Mouse (Mus musculus): ENCODE results near the gene Myrip.
A peak's percentile ranks its signal among the peaks of the same experiment; 100 is the strongest.

Gene Myrip

DNA sequence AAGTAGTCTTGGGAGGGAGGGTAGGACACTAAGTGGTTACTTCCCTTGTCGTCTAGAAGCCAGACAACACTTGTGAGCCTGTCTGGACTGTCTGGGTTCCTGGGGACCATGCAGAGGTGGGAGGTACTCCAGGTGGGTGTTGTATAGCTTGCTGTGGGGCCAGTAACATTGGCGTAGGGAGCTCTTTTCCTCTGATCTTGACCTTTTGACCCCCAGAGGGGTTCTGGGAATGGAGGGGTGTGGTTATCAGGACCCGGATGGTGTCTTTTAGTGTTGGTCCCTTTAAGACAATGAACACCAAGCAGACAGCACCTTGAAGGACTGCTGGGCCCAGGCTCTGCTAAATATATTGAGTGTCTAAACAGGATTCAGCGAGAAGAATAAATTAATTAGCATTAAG, 36.9 kb downstream of the Myrip start:
- DNase-seq (ENCODE audit: low spot score), result no peak

DNA sequence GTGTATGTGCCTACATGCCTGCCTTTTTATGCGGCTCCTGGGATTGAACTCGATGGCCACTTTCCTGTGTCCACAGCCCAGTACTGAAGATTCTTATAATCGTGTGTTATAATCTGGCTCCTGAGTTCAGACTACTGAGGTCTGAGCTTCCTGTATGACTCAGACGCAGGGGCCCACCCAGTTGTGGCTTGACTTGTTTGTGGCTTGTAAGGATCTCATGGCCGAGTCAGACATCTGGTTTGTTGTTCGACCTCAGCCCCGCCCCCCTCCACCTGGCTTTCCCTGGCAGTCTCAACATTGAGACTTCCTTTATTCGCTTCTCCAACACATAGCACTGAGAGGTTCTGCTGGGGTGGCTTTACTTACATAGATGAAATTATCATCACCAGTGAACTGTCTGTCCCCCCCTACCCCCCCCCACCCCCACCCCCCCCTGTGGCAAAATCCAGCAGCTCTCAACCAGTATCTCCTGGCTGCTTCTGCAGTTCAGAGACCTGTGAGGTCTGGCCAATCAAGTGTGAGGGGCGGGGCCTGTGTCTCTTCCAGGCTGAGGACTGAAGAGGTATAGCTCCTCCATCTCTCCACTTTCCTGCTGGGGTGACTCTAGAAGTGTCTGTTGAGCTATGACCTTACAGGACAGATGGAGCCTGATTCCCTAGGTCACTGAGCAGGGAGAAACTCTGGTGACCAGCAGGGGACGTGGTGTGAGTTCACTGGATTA, 38.8 kb downstream of the Myrip start:
- DNase-seq (ENCODE audit: low spot score), result no peak

DNA sequence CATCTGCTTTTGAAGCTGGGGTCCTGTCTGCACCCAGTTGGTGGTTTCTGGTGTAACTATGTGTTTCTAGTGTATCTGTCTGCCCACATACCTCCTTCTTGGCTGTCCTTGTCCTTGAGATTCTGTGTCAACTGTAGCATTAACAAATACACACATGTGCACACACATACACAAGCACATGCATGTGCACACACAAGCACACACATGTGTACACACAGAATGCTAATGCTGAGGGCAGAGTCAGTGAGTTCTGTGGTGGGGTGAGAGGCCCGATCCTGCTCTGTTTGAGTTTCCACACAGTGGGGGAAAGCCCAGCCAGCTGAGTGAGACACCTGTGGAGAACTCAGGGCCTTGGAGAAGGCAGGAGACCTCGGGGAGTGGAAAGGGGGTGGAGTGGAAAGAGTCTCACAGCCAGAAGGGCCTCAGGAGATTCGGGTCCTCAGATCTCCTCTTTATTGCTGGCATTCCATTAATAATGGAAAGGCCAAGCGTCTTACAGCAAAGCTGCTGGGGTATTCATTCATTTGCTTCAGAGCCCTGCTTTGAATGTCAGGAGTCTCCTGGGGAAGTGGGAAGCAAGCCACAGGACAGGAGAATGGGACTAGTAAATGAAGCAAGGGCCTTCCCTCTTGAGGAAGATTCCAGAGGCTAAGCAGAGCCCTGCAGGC, 41.9 kb downstream of the Myrip start:
- DNase-seq (ENCODE audit: low spot score), result no peak

DNA sequence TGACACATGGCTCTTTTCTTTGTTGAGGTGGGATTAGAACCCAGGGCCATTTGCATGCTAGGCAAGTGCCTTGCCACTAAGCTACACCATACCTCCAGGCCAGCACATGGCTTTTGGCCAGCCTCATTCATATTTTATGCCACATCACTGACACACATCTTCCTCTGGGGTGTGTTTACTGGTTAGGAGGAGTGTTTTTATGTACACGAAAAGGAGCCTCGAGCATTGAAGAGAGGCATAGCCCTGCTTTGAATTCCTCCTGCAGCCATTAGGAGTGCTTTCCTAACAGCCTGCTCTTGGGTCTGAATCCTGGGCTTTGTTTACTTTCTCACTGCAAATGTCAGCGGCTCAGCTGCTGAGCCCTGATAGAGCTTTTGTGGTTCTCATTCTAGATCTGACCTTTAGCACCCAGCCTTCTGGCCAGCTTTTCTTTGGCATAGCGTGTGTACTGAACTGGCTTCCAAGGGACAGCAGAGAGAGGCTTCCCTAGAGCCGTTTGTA, 44.4 kb downstream of the Myrip start:
- peak; percentile 18 for DNase-seq (ENCODE audit: low spot score)

DNA sequence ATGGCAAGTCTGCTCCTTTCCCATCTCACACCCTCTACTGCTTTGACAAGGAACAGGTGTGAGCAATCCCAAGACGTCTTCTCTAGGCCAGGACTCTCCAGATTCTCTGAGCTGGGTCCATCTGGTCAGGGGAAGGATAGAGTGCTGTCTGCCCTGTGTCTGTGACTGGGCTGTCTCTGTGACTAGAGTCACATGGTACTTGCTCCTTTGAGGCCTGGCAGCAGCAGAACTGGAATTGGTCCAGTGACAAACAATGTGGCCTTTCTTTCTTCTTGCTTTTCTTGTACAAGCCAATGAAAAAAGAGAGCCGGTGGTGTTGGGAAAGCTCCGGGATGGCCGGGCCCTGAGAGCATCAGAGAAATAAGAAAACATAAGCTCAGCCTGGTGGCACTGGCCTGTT, 47.8 kb downstream of the Myrip start:
- DNase-seq (ENCODE audit: low spot score), result peak; percentile 72

DNA sequence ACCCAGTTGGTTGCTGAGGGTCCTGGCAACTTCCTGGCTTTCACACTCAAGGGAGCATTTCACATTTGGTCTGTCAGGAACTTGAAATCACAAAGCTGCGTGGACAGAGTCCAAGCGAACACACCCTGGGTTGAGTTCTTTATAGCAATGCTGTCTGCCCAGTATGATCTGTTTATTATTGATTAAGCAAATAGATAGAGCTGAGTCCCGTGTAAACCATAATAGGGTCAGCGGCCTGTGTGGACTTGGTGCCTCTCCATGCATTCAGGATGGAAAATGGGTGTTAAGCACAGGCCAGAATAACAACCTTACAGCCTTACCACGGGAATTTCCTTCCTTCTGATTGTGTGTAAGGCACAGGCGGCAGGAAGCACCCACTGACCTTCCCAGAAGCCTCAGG, 49.0 kb downstream of the Myrip start:
- no peak for DNase-seq (ENCODE audit: low spot score)

DNA sequence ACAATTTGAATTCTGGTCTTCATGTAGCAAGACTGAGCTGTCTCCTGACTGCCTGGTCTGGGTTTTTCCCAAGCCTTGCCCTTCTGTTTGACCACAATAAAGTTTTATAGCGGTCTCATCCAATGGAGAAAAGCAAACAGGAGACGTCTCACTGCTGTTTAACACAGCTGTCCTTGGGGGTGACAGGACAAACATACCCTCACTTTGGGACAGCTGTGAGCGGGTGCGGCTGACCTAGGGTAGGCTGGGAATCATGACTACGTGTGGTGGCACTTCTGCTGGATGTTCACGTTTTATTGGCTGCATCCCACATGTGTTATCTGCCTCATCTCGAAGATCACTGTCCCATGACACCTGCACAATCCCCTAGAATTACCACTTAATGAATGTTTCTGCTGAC, 49.7 kb downstream of the Myrip start:
- DNase-seq (ENCODE audit: low spot score), result no peak

DNA sequence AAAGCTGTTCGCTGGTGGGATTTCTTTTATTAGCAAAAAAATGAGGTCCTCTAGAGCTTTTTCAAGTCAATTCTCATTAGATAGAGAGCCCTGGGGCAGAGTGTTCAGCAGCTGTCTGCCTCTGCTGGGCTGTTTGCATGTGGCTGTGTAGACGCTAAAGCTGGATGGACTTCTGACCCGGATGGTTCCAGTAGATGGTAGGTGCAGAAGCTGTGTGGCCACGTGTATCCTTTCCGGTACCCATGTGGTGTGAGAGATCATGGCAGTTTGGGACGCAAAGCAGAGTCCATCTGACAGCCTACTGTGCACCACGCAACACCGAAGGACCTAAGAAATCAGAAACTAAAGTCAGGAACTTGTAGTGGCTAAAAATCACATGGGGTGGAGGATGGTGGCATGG, 50.2 kb downstream of the Myrip start:
- no peak for DNase-seq (ENCODE audit: low spot score)

DNA sequence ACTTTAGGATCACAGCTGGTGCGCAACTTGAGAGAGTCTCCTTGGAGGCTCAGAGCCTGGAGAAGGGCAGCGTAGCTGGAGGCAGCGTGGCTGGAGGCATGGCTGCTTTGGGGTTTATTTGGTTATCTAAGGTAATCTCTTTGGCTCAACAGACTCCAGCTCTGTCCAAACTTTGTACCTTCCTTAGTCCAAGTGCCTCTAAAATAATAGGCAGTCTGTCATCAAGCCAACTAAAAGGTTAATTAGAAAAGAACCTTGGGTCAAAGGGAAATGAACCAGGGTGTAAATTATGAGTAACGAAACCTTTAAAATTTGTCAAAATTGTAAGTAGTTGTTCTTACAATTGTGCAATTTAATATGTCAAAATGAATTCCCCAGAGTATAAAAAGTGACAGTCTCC, 51.7 kb downstream of the Myrip start:
- no peak for DNase-seq (ENCODE audit: low spot score)

DNA sequence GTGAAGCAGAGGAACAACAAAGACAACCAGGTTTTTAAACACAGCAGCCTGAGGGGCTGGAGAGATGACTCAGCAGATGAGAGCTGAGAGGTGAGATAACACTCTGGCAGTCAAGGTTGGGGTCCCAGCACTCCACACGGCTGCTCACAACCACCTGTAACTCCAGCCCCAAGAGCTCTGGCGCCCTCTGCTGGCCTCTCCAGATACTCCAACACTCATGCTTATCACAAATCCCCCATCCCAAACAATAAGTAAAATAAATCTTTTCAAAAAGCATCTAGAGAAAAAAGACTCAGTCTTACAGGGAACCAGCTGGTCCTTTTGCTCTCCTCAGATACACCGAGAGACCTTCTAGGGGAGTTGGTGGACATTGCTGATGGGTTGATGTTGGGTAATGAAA, 52.7 kb downstream of the Myrip start:
- DNase-seq (ENCODE audit: low spot score), result no peak

DNA sequence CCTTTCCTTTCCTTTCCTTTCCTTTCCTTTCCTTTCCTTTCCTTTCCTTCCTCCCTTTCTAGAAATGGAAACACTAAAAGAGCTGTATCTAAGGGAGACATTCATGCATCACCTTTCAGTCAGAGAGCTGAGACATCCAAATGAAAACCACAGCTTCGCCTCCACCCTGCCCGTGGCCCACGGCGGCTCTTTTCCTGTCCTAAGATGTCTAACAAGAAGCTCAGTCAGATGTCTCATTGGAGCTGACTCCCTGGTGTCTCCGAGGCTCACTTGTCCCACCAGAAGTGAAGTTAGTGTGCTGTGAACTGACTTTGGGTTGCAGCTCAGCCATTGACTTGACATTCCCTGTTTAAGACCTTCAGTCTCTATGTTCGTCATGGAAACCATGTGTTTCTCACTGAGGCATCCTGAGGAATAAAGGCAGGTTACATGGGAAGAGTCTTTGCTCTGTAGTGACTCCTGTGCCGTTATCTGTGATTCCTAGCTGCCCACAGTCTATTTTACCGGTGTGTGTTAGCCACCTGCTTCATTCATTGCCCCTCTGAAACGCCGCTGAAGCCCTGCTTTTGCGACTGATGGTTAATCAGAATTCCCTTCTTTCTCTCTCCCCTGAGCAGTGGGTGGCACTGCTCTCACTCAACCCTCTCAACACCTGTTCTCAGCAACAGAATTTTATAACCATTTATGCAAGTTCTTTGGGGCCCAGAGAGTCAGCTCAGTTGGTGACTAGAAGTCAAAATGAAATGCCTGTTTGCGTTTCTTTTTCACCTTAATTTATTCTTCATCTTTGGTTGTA, 53.4 kb downstream of the Myrip start:
- no peak for DNase-seq (ENCODE audit: low spot score)

DNA sequence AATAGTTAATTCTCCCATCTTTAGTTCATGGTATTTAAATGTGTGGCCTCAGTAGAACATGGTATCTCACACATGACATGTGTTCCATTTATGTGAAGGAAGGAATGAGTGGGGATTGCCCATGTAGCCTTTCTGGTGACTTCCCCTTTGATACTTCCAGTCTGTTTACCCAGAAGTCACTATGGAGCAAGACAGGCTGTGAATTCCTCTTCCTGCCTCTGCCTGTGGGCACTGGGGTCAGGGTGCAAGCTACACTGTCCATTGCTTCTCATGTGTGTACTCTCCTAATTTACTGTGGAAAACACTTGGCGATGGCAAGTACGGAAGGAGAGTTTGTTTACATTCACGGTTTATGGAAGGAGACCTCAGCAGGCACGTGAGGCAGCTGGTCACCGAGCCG, 55.2 kb downstream of the Myrip start:
- DNase-seq (ENCODE audit: low spot score), result no peak

DNA sequence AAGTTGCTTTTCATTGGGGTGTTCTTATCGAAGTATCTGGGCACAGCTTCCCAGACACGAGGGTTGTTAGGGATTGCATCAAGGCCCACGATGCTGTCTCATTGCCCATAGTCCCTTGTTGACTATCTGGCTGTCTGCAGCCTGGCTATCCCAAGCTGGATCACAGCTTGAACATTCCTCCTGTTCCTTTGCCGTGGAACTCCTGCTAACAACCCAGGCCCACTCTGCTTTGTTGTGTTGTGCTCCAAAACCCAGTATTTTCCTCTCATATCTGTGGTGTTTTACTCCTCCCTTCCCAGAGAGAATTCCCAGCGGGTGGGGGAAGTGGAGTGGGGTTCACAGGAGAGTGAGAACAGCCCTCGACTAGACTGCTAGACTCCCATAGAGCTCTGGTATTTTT, 56.7 kb downstream of the Myrip start:
- DNase-seq (ENCODE audit: low spot score), result no peak

DNA sequence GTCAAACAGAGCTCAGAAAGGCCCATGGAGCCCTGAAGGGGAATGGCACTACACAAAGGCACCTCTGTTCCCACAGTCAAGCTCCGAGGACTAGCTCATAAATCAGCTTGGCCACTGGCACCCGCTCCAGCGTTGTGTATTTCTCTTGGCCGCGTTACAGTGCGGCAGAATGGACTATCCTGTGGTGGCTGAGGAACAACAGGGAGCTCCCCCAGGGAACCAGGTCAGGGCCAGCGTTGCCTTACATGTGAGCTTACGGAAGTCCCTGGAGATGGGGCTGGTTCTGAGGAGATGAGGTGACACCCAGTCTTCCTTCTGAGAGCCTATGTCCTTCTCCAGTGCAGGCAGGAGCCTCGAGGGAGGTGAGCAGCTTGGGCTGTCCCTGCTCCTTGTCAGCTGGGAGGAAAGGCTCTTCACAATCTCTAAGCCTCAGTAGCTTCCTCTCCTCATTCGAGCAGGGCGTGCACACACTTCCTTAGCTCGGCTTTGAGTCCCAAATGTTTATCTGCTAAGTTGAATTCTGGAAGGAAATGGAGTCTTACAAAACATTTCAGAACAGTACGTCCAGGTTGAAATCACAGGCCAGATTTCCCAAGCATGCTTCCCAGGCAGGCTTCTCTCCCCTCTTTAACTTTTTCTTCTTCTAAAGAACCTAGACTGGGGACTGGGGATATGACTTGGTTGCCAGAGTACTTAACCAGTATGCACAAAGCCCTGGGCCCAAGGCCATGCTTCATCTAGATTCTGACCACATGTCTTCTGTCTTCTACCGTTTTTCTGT, 59.3 kb downstream of the Myrip start:
- peak; percentile 65 for DNase-seq (ENCODE audit: low spot score)

DNA sequence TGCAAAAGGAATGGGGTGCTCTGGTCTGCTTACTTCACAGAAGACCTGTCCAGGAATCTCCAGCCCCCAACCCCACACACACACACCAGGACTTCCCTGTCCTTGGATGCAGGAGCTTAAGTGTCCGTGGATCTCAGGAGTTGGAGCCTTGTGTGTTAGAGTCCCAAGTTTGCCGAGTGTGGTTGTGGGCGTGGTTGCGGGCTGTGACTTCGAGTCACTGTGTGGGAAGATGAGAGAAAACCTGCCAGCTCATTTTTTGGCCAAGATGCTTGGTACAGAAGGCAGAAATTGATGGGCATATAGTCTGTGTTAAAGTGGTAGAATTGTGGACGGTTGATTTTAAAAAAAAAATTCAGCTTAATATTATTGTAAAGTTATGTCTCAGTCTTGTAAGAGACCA, 60.3 kb downstream of the Myrip start:
- no peak for DNase-seq (ENCODE audit: low spot score)

DNA sequence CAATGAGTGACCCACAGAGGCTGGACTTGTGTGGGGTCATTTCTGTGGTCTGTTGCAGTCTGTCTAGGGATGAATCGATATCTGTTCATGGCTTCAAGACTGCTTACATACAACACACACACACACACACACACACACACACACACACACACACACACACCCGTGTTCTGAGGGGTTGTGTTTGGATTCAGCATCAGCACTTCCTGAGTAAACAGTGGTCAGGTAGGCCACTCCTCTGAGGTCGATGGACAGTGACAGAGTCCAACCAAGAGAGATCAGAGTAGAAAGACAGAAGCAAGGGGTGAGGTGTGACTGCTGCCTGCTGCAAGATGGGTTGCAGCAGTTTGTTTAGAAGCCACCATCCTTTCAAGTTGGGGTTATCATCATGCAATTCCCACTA, 61.4 kb downstream of the Myrip start:
- no peak for DNase-seq (ENCODE audit: low spot score)

DNA sequence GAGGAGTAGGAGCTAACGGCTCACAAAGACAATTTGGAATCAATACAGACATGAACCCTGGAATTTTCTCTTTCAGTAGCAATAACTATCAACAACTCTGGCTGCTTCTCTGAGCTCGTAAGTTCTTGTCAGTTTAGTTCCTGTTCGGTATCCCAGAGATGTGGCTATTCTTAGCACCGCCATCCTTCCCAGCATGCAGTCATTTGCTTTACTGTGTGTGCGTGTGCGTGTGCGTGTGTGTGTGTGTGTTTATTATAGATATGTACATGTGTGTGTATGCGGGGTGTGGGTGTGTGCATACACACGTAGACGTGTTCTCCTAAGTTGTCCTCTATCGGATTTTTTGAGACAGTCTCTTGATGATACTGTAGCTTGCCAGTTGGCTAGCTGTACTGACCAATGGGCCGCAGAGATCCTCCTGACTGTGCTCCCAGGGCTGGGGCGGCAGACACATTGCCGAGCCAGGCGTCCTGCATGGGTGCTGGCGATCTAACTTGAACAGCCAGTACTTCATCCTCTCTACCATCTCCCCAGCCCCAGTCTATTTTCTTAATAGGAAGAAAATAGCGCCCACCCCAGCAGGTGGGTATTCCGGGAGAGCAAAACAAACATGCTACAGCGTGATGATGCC, 63.5 kb downstream of the Myrip start:
- no peak for DNase-seq (ENCODE audit: low spot score)

DNA sequence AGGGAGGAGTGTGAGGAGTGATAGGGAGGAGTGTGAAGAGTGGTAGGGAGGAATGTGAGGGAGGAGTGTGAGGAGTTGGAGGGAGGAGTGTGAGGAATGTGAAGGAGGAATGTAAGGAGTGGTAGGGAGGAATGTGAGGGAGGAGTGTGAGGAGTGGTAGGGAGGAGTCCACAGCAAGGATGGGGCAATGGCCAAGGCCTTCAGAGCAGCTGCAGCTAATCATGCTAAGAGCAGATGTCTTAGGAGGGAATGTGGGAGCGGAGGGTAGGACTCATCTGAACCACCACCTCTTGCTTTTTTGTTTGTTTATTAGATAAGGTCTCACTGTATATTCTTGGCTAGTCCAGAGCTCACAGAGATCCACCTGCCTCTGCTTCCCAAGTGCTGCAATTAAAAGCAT, 66.2 kb downstream of the Myrip start:
- DNase-seq (ENCODE audit: low spot score), result no peak

DNA sequence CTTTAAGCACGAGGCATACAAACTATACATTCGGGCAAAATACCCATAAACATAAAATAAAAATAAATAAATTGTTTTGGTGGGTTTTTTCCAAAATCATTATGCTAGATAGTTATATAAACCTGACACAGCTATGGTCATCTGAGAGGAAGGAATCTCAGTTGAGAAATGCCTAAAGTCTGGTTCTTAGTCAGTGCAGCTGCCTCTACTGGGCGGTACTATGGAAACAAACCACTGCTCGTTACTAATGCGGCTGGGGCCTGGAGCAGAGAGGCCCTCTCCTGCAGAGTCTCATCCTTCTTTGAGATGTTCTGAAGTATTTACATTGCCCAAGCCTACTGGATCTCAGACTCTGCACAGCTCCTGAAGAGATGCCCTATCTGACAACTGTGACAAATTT, 70.3 kb downstream of the Myrip start:
- no peak for DNase-seq (ENCODE audit: low spot score)

DNA sequence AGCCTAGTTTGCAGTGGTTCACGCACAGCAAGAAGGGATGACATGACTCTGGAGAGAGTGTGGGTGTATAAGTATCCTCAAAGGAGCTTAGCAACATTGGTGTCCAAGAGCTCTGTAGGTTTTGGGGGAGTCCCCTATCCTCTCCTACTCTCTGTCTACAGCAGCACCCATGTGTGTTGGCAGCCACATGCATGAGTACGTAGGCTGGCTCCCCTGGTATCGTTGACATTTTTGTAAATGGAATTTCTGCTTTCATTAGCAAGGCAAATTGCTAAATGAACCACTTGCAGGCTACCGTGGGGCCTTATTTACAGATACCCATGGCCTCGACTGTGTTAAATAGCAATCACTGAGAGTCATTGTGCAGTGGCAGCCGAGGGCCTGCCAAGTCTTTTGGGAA, 71.0 kb downstream of the Myrip start:
- no peak for DNase-seq (ENCODE audit: low spot score)

DNA sequence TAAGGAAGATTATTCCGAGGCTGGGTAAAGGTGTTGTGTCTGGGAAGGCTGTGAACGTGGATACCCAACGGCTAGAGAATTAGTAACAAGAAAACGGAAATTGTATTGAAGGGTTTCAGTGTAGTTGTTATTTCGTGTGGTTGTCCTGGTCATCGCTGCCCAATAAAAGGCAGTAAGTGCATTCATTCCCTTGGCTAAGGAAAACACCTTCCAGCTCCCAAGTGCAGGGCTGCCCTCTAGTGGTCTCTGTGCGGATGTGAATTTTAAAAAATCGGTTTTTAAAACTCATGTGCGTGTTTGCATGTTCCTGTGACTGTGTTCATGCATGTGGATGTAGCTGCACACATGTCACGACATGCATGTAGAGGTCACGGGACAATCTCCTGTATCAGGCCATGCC, 76.4 kb downstream of the Myrip start:
- DNase-seq (ENCODE audit: low spot score), result peak; percentile 83

DNA sequence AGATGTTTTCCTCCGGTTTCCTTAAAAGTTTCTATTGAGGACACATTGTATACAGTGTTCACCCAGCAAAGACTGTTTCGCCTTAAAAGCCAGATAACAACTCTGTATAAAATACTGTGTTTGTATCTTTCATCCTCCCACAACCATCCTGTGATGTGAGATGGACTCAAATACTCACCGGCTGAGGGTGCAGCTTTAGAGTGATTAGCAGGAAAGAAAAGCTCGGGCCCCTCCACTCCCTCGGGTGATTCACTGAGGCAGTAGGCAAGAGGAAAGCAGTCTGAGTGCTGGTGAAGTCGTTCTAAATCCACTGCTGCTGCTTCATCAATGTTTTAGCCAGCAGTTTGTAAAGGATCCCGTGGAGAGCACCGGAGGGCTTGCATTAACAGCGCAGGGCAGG, 93.9 kb downstream of the Myrip start:
- DNase-seq (ENCODE audit: low spot score), result no peak

Measured in MN1 (cell line).